Mouse (Mus musculus): ENCODE data around the gene Nkd1. TPM values are rescaled to one million over a fixed set of nuclear protein-coding genes. Genes with fewer than 3 reads are reported as not detected.
A peak's percentile ranks its signal among the peaks of the same experiment; 100 is the strongest.

The Nkd1 gene
- polyA plus RNA-seq, 1 experiment from 2014 or later = 66.4 TPM

GRCm38 (mm10) chr8:88624276-88624675 is 103.1 kb downstream of the Nkd1 start:
- no peaks in the 10 kb centered on the region for H3K36me3 ChIP-seq (ENCODE audit: control insufficient read depth, insufficient read depth, low read length)
- no peaks in the 10 kb centered on the region for H3K9me3 ChIP-seq (ENCODE audit: control insufficient read depth, low read length)
- H3K4me1 ChIP-seq (ENCODE audit: control insufficient read depth, insufficient read depth, low read length) = peaks cover 6% of the 10 kb centered on the region; the same call in 1 of the 2 replicates
- ATAC-seq (ENCODE audit: low FRiP score, low TSS enrichment) (no peak), DNase-seq (no peak)
- no peak overlapping the region for H3K27ac ChIP-seq (replicated peaks; ENCODE audit: low read depth, low read length)
- no peak overlapping the region for H3K4me3 ChIP-seq (replicated peaks; ENCODE audit: low read depth, low read length)
- no peak overlapping the region for H3K4me2 ChIP-seq (ENCODE audit: low read length)
- H3K9ac ChIP-seq (replicated peaks; ENCODE audit: low read length) = no peak overlapping the region
- H3K27me3 ChIP-seq (ENCODE audit: control insufficient read depth, insufficient read depth, low read length) = peaks cover 3% of the 10 kb centered on the region; the same call in 1 of the 2 replicates
- 76% methylated on average over 3 of the region's 3 CpGs for WGBS

- Histone ChIP-seq H3K4me2 (ENCODE audit: low read length) (no peak overlapping the region), H3K4me1 (ENCODE audit: control insufficient read depth, insufficient read depth, low read length) (peaks cover 6% of the 10 kb centered on the region; the same call in 1 of the 2 replicates), H3K4me3 (replicated peaks; ENCODE audit: low read depth, low read length) (no peak overlapping the region), H3K36me3 (ENCODE audit: control insufficient read depth, insufficient read depth, low read length) (no peaks in the 10 kb centered on the region), H3K9me3 (ENCODE audit: control insufficient read depth, low read length) (no peaks in the 10 kb centered on the region), H3K27ac (replicated peaks; ENCODE audit: low read depth, low read length) (no peak overlapping the region), H3K9ac (replicated peaks; ENCODE audit: low read length) (no peak overlapping the region), H3K27me3 (ENCODE audit: control insufficient read depth, insufficient read depth, low read length) (peaks cover 3% of the 10 kb centered on the region; the same call in 1 of the 2 replicates)
- WGBS = 81% methylated on average over 3 of the region's 3 CpGs
- ATAC-seq (ENCODE audit: low FRiP score, low TSS enrichment) = no peak
- no peak for DNase-seq
Observed at GRCm38 (mm10) chr8:88626433-88626832, 105.3 kb downstream of the Nkd1 start.

GRCm38 (mm10) chr8:88626940-88627264 is 105.7 kb downstream of the Nkd1 start:
- peaks cover 3% of the 10 kb centered on the region; the same call in 1 of the 2 replicates for H3K27me3 ChIP-seq (ENCODE audit: control insufficient read depth, insufficient read depth, low read length)
- peaks cover 6% of the 10 kb centered on the region; the same call in 1 of the 2 replicates for H3K4me1 ChIP-seq (ENCODE audit: control insufficient read depth, insufficient read depth, low read length)
- no peak for DNase-seq
- H3K4me2 ChIP-seq (ENCODE audit: low read length) = peak overlapping the region; percentile 92
- H3K4me3 ChIP-seq (replicated peaks; ENCODE audit: low read depth, low read length) = peak overlapping the region; percentile 48
- no peak for ATAC-seq (ENCODE audit: low FRiP score, low TSS enrichment)
- no peaks in the 10 kb centered on the region for H3K9me3 ChIP-seq (ENCODE audit: control insufficient read depth, low read length)
- H3K27ac ChIP-seq (replicated peaks; ENCODE audit: low read depth, low read length) = peak overlapping the region; percentile 82
- H3K36me3 ChIP-seq (ENCODE audit: control insufficient read depth, insufficient read depth, low read length) = no peaks in the 10 kb centered on the region
- 10% methylated on average over 19 of the region's 19 CpGs for WGBS
- peak overlapping the region; percentile 70 for H3K9ac ChIP-seq (replicated peaks; ENCODE audit: low read length)

- Histone ChIP-seq H3K4me3 (replicated peaks; ENCODE audit: low read depth, low read length) (peak overlapping the region; percentile 48), H3K27me3 (ENCODE audit: control insufficient read depth, insufficient read depth, low read length) (peaks cover 3% of the 10 kb centered on the region; the same call in 1 of the 2 replicates), H3K36me3 (ENCODE audit: control insufficient read depth, insufficient read depth, low read length) (no peaks in the 10 kb centered on the region), H3K9ac (replicated peaks; ENCODE audit: low read length) (peak overlapping the region; percentile 70), H3K27ac (replicated peaks; ENCODE audit: low read depth, low read length) (peak overlapping the region; percentile 82), H3K4me2 (ENCODE audit: low read length) (peak overlapping the region; percentile 92), H3K9me3 (ENCODE audit: control insufficient read depth, low read length) (no peaks in the 10 kb centered on the region), H3K4me1 (ENCODE audit: control insufficient read depth, insufficient read depth, low read length) (peaks cover 6% of the 10 kb centered on the region; the same call in 1 of the 2 replicates)
- peak; percentile 96 for DNase-seq
- ATAC-seq (ENCODE audit: low FRiP score, low TSS enrichment) = peak; percentile 84
- under 1% methylated on average over 100 of the region's 105 CpGs for WGBS
Observed at GRCm38 (mm10) chr8:88627265-88627991, 106.3 kb downstream of the Nkd1 start.

GRCm38 (mm10) chr8:88628001-88628774 is 107.0 kb downstream of the Nkd1 start:
- peak overlapping the region; percentile 48 for H3K4me3 ChIP-seq (replicated peaks; ENCODE audit: low read depth, low read length)
- no peaks in the 10 kb centered on the region for H3K36me3 ChIP-seq (ENCODE audit: control insufficient read depth, insufficient read depth, low read length)
- DNase-seq (no peak), ATAC-seq (ENCODE audit: low FRiP score, low TSS enrichment) (no peak)
- H3K4me2 ChIP-seq (ENCODE audit: low read length) = peak overlapping the region; percentile 92
- peak overlapping the region; percentile 70 for H3K9ac ChIP-seq (replicated peaks; ENCODE audit: low read length)
- 62% methylated on average over 14 of the region's 14 CpGs for WGBS
- peaks cover 3% of the 10 kb centered on the region; the same call in 1 of the 2 replicates for H3K27me3 ChIP-seq (ENCODE audit: control insufficient read depth, insufficient read depth, low read length)
- peaks cover 6% of the 10 kb centered on the region; the same call in 1 of the 2 replicates for H3K4me1 ChIP-seq (ENCODE audit: control insufficient read depth, insufficient read depth, low read length)
- H3K9me3 ChIP-seq (ENCODE audit: control insufficient read depth, low read length) = no peaks in the 10 kb centered on the region
- no peak overlapping the region; the same call in 1 of the 2 replicates for H3K27ac ChIP-seq (replicated peaks; ENCODE audit: low read depth, low read length)

- Histone ChIP-seq H3K9me3 (ENCODE audit: control insufficient read depth, low read length) (no peaks in the 10 kb centered on the region), H3K27me3 (ENCODE audit: control insufficient read depth, insufficient read depth, low read length) (peaks cover 3% of the 10 kb centered on the region; the same call in 1 of the 2 replicates), H3K27ac (replicated peaks; ENCODE audit: low read depth, low read length) (no peak overlapping the region), H3K4me2 (ENCODE audit: low read length) (no peak overlapping the region), H3K4me3 (replicated peaks; ENCODE audit: low read depth, low read length) (no peak overlapping the region), H3K4me1 (ENCODE audit: control insufficient read depth, insufficient read depth, low read length) (peaks cover 6% of the 10 kb centered on the region; the same call in 1 of the 2 replicates), H3K36me3 (ENCODE audit: control insufficient read depth, insufficient read depth, low read length) (no peaks in the 10 kb centered on the region), H3K9ac (replicated peaks; ENCODE audit: low read length) (no peak overlapping the region)
- no peak for ATAC-seq (ENCODE audit: low FRiP score, low TSS enrichment)
- WGBS = 85% methylated on average over 4 of the region's 4 CpGs
- DNase-seq = no peak
Observed at GRCm38 (mm10) chr8:88630225-88630624, 109.1 kb downstream of the Nkd1 start.

GRCm38 (mm10) chr8:88631081-88631480 is 109.9 kb downstream of the Nkd1 start:
- no peak overlapping the region for H3K27ac ChIP-seq (replicated peaks; ENCODE audit: low read depth, low read length)
- peaks cover 6% of the 10 kb centered on the region; the same call in 1 of the 2 replicates for H3K4me1 ChIP-seq (ENCODE audit: control insufficient read depth, insufficient read depth, low read length)
- H3K4me2 ChIP-seq (ENCODE audit: low read length) = no peak overlapping the region
- DNase-seq (peak; percentile 60), ATAC-seq (ENCODE audit: low FRiP score, low TSS enrichment) (no peak)
- no peak overlapping the region for H3K9ac ChIP-seq (replicated peaks; ENCODE audit: low read length)
- H3K27me3 ChIP-seq (ENCODE audit: control insufficient read depth, insufficient read depth, low read length) = peaks cover 3% of the 10 kb centered on the region; the same call in 1 of the 2 replicates
- H3K36me3 ChIP-seq (ENCODE audit: control insufficient read depth, insufficient read depth, low read length) = no peaks in the 10 kb centered on the region
- no peaks in the 10 kb centered on the region for H3K9me3 ChIP-seq (ENCODE audit: control insufficient read depth, low read length)
- no peak overlapping the region for H3K4me3 ChIP-seq (replicated peaks; ENCODE audit: low read depth, low read length)

- WGBS = 89% methylated on average over 7 of the region's 7 CpGs
Observed at GRCm38 (mm10) chr8:88633343-88633765, 112.2 kb downstream of the Nkd1 start.

More at GRCm38 (mm10) chr8:88633343-88633765, 112.2 kb downstream of the Nkd1 start:
- H3K27me3 ChIP-seq (ENCODE audit: control insufficient read depth, insufficient read depth, low read length) = peaks cover 1% of the 10 kb centered on the region; the same call in 1 of the 2 replicates
- H3K4me3 ChIP-seq (replicated peaks; ENCODE audit: low read depth, low read length) = no peak overlapping the region
- H3K36me3 ChIP-seq (ENCODE audit: control insufficient read depth, insufficient read depth, low read length) = no peaks in the 10 kb centered on the region
- DNase-seq (no peak), ATAC-seq (ENCODE audit: low FRiP score, low TSS enrichment) (no peak)
- no peaks in the 10 kb centered on the region; the same call in 1 of the 2 replicates for H3K4me1 ChIP-seq (ENCODE audit: control insufficient read depth, insufficient read depth, low read length)
- no peak overlapping the region for H3K9ac ChIP-seq (replicated peaks; ENCODE audit: low read length)
- H3K4me2 ChIP-seq (ENCODE audit: low read length) = no peak overlapping the region
- H3K27ac ChIP-seq (replicated peaks; ENCODE audit: low read depth, low read length) = no peak overlapping the region
- H3K9me3 ChIP-seq (ENCODE audit: control insufficient read depth, low read length) = no peaks in the 10 kb centered on the region
